Mouse (Mus musculus): ENCODE measurements around the gene Scyl3. TPM values are rescaled to one million over a fixed set of nuclear protein-coding genes. Genes with fewer than 3 reads are reported as not detected.

The Scyl3 gene
- polyA plus RNA-seq, 1 experiment from 2014 or later: 20.8 TPM

GRCm38 (mm10) chr1:163907007-163907811, 21.7 kb upstream of the Scyl3 start:
- WGBS: 61% methylated on average over 4 of the region's 4 CpGs
- no peaks in the 10 kb centered on the region for H3K36me3 ChIP-seq (ENCODE audit: control insufficient read depth, insufficient read depth, low read length)
- DNase-seq (ENCODE audit: low spot score) (no peak), ATAC-seq (ENCODE audit: insufficient read depth, low FRiP score, low TSS enrichment) (no peak)
- H3K4me3 ChIP-seq (ENCODE audit: low read depth, low read length): no peak overlapping the region
- no peak overlapping the region for H3K9ac ChIP-seq (ENCODE audit: low read length)
- no peaks in the 10 kb centered on the region for H3K27me3 ChIP-seq (ENCODE audit: control insufficient read depth, insufficient read depth, low read length)
- no peak overlapping the region for H3K4me2 ChIP-seq (ENCODE audit: low read depth)
- H3K4me1 ChIP-seq (ENCODE audit: control insufficient read depth, insufficient read depth, low read length): no peaks in the 10 kb centered on the region
- no peak overlapping the region for H3K27ac ChIP-seq (ENCODE audit: low read depth, low read length)
- no peaks in the 10 kb centered on the region for H3K9me3 ChIP-seq (ENCODE audit: control insufficient read depth, low read length)

GRCm38 (mm10) chr1:163908389-163908788, 20.5 kb upstream of the Scyl3 start:
- Histone ChIP-seq H3K4me2 (ENCODE audit: low read depth) (no peak overlapping the region), H3K9me3 (ENCODE audit: control insufficient read depth, low read length) (no peaks in the 10 kb centered on the region), H3K36me3 (ENCODE audit: control insufficient read depth, insufficient read depth, low read length) (no peaks in the 10 kb centered on the region), H3K9ac (ENCODE audit: low read length) (no peak overlapping the region), H3K27ac (ENCODE audit: low read depth, low read length) (no peak overlapping the region), H3K4me3 (ENCODE audit: low read depth, low read length) (no peak overlapping the region), H3K4me1 (ENCODE audit: control insufficient read depth, insufficient read depth, low read length) (no peaks in the 10 kb centered on the region), H3K27me3 (ENCODE audit: control insufficient read depth, insufficient read depth, low read length) (no peaks in the 10 kb centered on the region)
- 88% methylated on average over 11 of the region's 11 CpGs for WGBS
- ATAC-seq (ENCODE audit: insufficient read depth, low FRiP score, low TSS enrichment) (no peak), DNase-seq (ENCODE audit: low spot score) (no peak)

GRCm38 (mm10) chr1:163910343-163910742, 18.6 kb upstream of the Scyl3 start:
- H3K4me3 ChIP-seq (ENCODE audit: low read depth, low read length): no peak overlapping the region
- no peak overlapping the region for H3K9ac ChIP-seq (ENCODE audit: low read length)
- H3K27me3 ChIP-seq (ENCODE audit: control insufficient read depth, insufficient read depth, low read length): no peaks in the 10 kb centered on the region
- peak; percentile 32 for DNase-seq (ENCODE audit: low spot score)
- no peak overlapping the region for H3K4me2 ChIP-seq (ENCODE audit: low read depth)
- 13% methylated on average over 2 of the region's 2 CpGs for WGBS
- no peaks in the 10 kb centered on the region for H3K36me3 ChIP-seq (ENCODE audit: control insufficient read depth, insufficient read depth, low read length)
- no peak for ATAC-seq (ENCODE audit: insufficient read depth, low FRiP score, low TSS enrichment)
- H3K4me1 ChIP-seq (ENCODE audit: control insufficient read depth, insufficient read depth, low read length): no peaks in the 10 kb centered on the region
- no peak overlapping the region for H3K27ac ChIP-seq (ENCODE audit: low read depth, low read length)
- no peaks in the 10 kb centered on the region for H3K9me3 ChIP-seq (ENCODE audit: control insufficient read depth, low read length)

GRCm38 (mm10) chr1:163910785-163911184, 18.1 kb upstream of the Scyl3 start:
- ATAC-seq (ENCODE audit: insufficient read depth, low FRiP score, low TSS enrichment) (no peak), DNase-seq (ENCODE audit: low spot score) (no peak)
- 89% methylated on average over 9 of the region's 9 CpGs for WGBS

GRCm38 (mm10) chr1:163911981-163912380, 16.9 kb upstream of the Scyl3 start:
- no peak overlapping the region for H3K4me3 ChIP-seq (ENCODE audit: low read depth, low read length)
- H3K36me3 ChIP-seq (ENCODE audit: control insufficient read depth, insufficient read depth, low read length): no peaks in the 10 kb centered on the region
- no peaks in the 10 kb centered on the region for H3K9me3 ChIP-seq (ENCODE audit: control insufficient read depth, low read length)
- H3K27ac ChIP-seq (ENCODE audit: low read depth, low read length): no peak overlapping the region
- DNase-seq (ENCODE audit: low spot score) (no peak), ATAC-seq (ENCODE audit: insufficient read depth, low FRiP score, low TSS enrichment) (no peak)
- H3K27me3 ChIP-seq (ENCODE audit: control insufficient read depth, insufficient read depth, low read length): no peaks in the 10 kb centered on the region
- no peaks in the 10 kb centered on the region for H3K4me1 ChIP-seq (ENCODE audit: control insufficient read depth, insufficient read depth, low read length)
- no peak overlapping the region for H3K9ac ChIP-seq (ENCODE audit: low read length)
- 93% methylated on average over 11 of the region's 11 CpGs for WGBS
- H3K4me2 ChIP-seq (ENCODE audit: low read depth): no peak overlapping the region

More at GRCm38 (mm10) chr1:163910785-163911184, 18.1 kb upstream of the Scyl3 start:
- Histone ChIP-seq H3K36me3 (ENCODE audit: control insufficient read depth, insufficient read depth, low read length) (no peaks in the 10 kb centered on the region), H3K9ac (ENCODE audit: low read length) (no peak overlapping the region), H3K27me3 (ENCODE audit: control insufficient read depth, insufficient read depth, low read length) (no peaks in the 10 kb centered on the region), H3K27ac (ENCODE audit: low read depth, low read length) (no peak overlapping the region), H3K4me2 (ENCODE audit: low read depth) (no peak overlapping the region), H3K9me3 (ENCODE audit: control insufficient read depth, low read length) (no peaks in the 10 kb centered on the region), H3K4me3 (ENCODE audit: low read depth, low read length) (no peak overlapping the region), H3K4me1 (ENCODE audit: control insufficient read depth, insufficient read depth, low read length) (no peaks in the 10 kb centered on the region)

- no peaks in the 10 kb centered on the region for H3K27me3 ChIP-seq (ENCODE audit: control insufficient read depth, insufficient read depth, low read length)
- no peak overlapping the region for H3K4me2 ChIP-seq (ENCODE audit: low read depth)
- no peaks in the 10 kb centered on the region for H3K4me1 ChIP-seq (ENCODE audit: control insufficient read depth, insufficient read depth, low read length)
- ATAC-seq (ENCODE audit: insufficient read depth, low FRiP score, low TSS enrichment) (no peak), DNase-seq (ENCODE audit: low spot score) (no peak)
- no peak overlapping the region for H3K4me3 ChIP-seq (ENCODE audit: low read depth, low read length)
- H3K9ac ChIP-seq (ENCODE audit: low read length): no peak overlapping the region
- H3K27ac ChIP-seq (ENCODE audit: low read depth, low read length): no peak overlapping the region
- no peaks in the 10 kb centered on the region for H3K36me3 ChIP-seq (ENCODE audit: control insufficient read depth, insufficient read depth, low read length)
- 94% methylated on average over 5 of the region's 5 CpGs for WGBS
- no peaks in the 10 kb centered on the region for H3K9me3 ChIP-seq (ENCODE audit: control insufficient read depth, low read length)
Measured at GRCm38 (mm10) chr1:163917349-163918160, 11.3 kb upstream of the Scyl3 start.

GRCm38 (mm10) chr1:163924093-163924492, 4.8 kb upstream of the Scyl3 start:
- Histone ChIP-seq H3K9me3 (ENCODE audit: control insufficient read depth, low read length) (no peaks in the 10 kb centered on the region), H3K27ac (ENCODE audit: low read depth, low read length) (no peak overlapping the region), H3K4me3 (ENCODE audit: low read depth, low read length) (no peak overlapping the region), H3K4me1 (ENCODE audit: control insufficient read depth, insufficient read depth, low read length) (no peaks in the 10 kb centered on the region), H3K27me3 (ENCODE audit: control insufficient read depth, insufficient read depth, low read length) (no peaks in the 10 kb centered on the region), H3K9ac (ENCODE audit: low read length) (no peak overlapping the region), H3K4me2 (ENCODE audit: low read depth) (no peak overlapping the region), H3K36me3 (ENCODE audit: control insufficient read depth, insufficient read depth, low read length) (no peaks in the 10 kb centered on the region)
- no peak for DNase-seq (ENCODE audit: low spot score)
- 93% methylated on average over 8 of the region's 8 CpGs for WGBS
- ATAC-seq (ENCODE audit: insufficient read depth, low FRiP score, low TSS enrichment): no peak

GRCm38 (mm10) chr1:163929636-163930457, 947 bp downstream of the Scyl3 start:
- ATAC-seq (ENCODE audit: insufficient read depth, low FRiP score, low TSS enrichment): peak; percentile 92

More at GRCm38 (mm10) chr1:163929636-163930457, 947 bp downstream of the Scyl3 start:
- peak; percentile 91 for DNase-seq (ENCODE audit: low spot score)
- no peaks in the 10 kb centered on the region for H3K36me3 ChIP-seq (ENCODE audit: control insufficient read depth, insufficient read depth, low read length)
- peaks cover 7% of the 10 kb centered on the region for H3K4me1 ChIP-seq (ENCODE audit: control insufficient read depth, insufficient read depth, low read length)
- peak overlapping the region; percentile 79 for H3K4me2 ChIP-seq (ENCODE audit: low read depth)
- peak overlapping the region; percentile 93 for H3K9ac ChIP-seq (ENCODE audit: low read length)
- peak overlapping the region; percentile 97 for H3K4me3 ChIP-seq (ENCODE audit: low read depth, low read length)
- H3K27me3 ChIP-seq (ENCODE audit: control insufficient read depth, insufficient read depth, low read length): no peaks in the 10 kb centered on the region
- WGBS: under 1% methylated on average over 64 of the region's 77 CpGs
- no peaks in the 10 kb centered on the region for H3K9me3 ChIP-seq (ENCODE audit: control insufficient read depth, low read length)
- peak overlapping the region; percentile 67 for H3K27ac ChIP-seq (ENCODE audit: low read depth, low read length)

All from neural tube, embryonic 11.5 days (tissue).